Mouse (Mus musculus) 416B (cell line): ENCODE data around the gene Zfp775.
A peak's percentile ranks its signal among the peaks of the same experiment; 100 is the strongest.

Source experiments
- DNase-seq: peaks from one replicate; pipeline ENCODE4 v3.0.0; 2011; ENCODE audit warnings: low read depth

The Zfp775 gene

DNA sequence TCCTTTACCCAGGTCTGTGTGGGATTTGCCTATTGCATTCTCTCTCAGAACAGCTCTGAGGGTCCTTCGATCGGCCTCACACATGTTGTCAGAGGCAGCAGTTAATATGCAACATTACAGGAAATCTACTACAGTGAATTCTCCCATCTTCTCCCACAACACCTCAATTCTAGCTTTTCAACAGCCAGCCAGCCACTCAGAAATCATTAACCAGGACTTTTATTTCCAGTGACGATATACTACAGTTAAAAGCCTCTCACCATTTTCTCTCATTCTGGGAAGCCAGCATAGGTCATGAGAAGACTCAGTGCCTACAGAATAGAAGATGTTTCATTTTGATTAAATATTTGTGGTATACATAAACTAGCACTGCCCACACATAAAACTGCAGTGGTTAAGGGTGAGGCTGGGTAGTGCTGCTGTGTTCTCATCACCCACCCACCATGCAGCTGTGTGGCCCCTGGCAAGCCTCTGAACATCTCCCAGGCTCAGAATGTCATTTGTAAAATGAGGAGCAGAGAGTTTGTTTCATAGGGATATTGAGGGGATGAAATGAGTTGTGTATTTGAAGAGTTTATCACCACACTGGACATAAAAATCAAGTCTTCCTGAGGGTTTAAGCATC is 10.5 kb upstream of the Zfp775 start:
- DNase-seq: no peak

DNA sequence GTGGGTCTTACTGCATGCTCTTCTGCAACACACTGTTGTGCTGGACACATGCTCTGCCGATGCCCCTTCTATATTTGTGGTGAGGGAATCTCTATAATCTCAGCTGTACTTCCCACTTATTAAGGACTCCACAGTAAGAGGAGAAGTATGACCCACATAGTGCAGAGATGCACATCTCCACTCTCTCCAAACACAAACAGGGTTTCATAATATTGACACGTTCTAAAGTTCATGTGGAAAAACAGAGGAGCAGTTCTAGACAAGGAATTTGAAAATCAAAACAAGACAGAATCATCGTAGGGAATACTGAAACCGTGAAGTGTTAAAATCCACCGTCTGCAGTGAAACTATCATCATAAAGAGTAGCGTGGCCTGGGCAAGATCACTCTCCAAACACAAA is 10.0 kb upstream of the Zfp775 start:
- no peak for DNase-seq

DNA sequence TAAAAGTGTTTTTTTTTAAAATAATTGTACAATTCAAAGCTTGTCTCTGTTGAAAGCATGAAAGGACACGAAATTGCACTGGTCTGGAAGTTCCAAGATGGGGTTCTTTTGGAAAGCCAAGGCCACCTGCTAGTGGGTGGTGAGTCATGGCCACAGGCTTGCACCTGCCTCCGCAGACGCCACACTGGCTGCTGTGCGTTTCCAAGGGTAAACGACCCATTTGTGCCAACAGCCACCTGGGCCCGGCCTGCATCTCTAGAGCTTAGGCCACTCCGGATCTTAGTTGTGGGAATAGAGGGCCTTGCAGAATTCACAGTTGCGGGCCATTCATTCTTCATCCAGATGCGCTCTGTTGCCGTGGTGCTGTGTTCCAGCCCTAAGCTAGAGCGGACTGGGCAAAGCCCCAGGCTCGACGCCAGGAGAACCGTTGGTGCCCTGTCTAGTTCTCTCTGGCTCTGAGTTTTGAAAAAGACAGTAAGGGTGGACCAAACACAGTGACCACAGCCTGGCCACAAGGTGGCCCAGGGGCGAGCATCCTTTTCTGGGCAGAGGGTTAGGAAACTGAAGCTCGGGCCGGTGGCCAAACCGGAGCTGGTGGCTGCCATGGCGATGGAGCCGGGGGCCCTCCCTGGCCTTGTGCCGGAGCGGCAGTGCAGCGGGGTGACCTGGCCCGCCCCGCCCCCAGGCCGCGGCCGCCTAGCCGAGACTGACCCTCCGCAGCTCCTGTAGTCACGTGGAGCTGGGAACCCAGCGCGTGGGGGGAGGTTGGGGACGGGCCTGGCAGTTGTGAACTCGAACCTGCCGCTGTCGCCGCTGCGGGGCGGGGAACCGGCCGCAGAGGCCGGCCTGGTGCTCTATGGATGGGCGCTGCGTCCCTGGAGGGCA is 8.5 kb upstream of the Zfp775 start, which contains the start of the genes Repin1 and Gm44965:
Repin1 (plus strand) TSS at position 726 of the 885 bp plus-strand sequence.
Gm44965 (plus strand) TSS at position 784 of the 885 bp plus-strand sequence.
- DNase-seq: peak; percentile 94

DNA sequence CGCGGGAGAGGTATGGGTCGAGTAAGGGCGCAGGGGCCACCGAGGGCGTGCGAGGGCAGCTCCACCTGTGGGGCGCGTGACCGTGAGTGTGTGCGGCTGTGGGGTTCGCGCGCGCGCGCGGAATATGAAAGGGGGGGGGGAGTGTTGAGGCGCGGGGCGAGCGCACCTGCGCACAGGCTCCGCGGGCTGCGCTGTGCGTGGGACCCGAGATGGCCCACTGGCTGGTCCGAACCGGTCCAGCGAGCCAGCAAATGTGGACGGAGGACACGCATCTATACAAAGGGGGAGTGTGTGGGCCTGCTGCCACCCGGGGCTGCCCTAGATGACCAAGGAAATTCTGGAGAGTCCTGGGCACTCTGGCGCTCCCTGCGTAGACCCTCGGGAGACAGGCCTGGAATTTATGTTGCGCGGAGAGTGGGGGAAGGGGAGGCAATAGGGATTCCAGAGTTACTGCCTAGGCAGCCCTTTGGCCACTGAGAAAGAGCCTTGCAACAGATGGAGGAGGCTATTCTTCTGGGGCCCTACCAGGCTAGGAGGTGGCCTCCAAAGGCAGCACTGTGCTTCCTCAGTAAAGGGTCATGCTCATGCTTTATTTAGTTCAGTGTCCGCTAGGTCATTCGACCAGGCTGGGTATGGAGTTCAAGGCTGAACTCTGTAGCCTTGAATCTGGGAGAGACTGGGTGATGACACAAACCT is 7.7 kb upstream of the Zfp775 start:
- peak; percentile 39 for DNase-seq

DNA sequence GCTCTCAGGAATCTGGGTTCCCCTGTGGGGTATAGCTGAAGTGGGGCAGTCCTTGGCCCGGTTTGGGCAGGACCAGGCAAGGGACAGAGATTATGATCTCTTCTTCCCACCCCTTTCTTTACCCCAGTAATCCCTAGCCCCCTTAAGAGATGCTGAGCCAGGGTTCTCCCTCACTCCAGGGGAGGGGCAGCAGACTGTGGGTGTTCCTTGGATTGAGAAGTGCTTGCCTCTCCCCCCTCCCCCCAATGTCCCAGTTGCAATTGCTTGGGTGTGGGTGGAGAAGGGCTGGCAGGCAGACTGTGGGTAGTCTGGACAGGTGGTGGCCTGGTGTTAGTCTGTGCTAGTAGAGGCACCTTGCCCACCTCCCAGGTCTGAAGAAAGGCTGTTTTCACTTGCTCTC is 6.6 kb upstream of the Zfp775 start:
- no peak for DNase-seq

DNA sequence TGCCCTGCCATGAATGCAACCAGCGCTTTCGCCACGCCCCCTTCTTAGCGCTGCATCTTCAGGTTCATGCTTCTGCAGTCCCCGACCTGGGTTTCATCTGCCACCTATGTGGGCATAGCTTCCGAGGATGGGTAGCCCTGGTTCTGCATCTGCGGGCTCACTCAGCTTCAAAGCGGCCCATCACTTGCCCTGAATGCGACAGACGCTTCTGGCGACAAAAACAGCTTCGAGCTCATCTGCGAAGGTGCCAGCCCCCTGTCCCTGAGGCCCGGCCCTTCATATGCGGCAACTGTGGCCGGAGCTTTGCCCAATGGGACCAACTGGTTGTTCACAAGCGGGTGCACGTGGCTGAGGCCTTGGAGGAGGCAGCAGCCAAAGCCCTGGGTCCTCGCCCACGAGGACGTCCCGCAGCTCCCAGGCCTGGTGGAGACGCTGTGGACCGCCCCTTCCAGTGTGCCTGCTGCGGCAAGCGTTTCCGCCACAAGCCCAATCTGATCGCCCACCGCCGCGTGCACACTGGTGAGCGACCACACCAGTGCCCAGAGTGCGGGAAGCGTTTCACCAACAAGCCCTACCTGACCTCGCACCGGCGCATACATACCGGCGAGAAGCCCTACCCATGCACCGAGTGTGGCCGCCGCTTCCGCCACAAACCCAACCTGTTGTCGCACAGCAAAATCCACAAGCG is 5.2 kb upstream of the Zfp775 start:
- DNase-seq: no peak

DNA sequence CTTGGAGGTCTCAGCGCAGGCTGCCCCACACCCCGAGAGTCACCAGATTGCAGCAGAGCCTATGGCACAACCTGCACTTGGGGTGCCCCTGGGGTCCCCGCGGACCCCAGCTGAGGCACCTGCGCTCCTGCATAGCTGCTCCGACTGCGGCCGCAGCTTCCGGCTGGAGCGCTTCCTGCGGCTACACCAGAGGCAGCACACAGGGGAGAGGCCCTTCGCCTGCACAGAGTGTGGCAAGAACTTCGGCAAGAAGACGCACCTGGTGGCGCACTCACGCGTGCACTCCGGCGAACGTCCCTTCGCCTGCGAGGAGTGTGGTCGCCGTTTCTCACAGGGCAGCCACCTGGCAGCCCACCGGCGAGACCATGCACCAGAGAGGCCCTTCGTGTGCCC is 4.6 kb upstream of the Zfp775 start:
- DNase-seq: no peak

DNA sequence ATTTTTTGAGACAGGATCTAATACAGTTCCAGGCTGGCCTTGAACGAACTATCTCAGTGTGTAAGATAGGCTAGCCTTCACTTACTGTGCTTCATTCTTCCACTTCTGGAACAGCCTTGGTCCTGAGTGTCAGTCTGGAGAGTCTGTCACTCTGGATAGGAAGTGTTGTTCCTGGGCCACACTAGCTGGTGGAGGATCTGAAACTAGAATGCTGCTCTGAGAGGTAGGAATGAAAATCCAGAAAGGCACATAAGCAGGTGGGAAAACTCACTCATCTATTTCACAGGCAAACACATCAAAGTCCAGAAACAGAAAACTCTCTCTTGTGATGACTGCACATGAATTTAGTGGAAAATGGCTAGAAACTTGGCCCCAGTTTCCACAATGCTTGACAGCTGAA is 1.3 kb upstream of the Zfp775 start:
- no peak for DNase-seq

DNA sequence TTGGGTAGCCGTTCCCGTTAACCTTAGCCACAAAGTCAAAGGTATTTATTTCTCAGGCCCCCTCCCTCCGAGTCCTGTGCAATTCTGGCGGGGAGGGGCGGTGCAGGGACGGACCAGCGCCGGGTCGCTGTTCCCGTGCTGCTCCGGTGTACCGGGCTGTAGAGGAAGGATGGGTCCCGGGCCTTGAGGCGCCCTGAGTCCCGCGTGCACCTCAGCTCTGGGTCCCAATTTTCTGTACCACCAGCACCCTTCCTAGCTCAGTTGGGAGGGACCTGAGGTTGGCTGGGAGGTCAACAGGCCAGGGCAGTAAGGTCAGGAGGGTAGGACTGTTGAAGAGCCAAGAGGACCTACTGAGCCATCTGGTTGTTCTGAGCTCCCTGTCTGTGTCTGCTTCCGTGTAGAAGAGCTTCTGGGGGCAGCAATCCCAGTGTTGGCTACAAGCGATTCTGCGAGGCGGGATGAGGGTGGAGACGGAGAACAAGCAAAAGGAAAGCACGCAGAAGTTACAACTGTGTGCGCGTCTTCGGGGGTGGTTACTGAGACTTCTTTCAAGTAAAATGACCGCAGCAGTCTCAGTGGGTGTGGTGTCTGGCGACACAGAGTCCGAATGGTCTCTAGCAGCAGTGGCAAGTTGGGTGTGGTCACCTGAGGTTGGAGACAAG is 348 bp downstream of the Zfp775 start:
- DNase-seq: peak; percentile 60

DNA sequence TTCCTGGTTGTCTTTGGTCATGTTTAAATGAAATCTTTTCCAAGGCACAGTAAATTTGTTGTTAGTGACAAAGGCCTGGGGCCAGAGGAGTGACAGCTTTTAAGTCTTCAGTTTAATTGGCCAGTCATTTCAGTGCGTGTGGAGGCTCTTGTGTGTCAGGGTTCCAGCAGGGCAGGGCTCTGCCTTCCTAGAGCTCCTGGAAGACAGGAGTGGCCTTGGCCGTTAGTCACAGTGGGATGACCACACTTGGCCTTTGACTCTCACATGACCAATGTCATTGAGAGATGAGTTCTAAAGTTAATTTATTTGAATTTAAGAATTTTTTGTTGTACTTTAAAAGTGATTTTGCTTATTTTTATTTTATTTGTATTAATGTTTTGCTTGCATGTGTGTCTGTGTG is 6.3 kb downstream of the Zfp775 start:
- no peak for DNase-seq

DNA sequence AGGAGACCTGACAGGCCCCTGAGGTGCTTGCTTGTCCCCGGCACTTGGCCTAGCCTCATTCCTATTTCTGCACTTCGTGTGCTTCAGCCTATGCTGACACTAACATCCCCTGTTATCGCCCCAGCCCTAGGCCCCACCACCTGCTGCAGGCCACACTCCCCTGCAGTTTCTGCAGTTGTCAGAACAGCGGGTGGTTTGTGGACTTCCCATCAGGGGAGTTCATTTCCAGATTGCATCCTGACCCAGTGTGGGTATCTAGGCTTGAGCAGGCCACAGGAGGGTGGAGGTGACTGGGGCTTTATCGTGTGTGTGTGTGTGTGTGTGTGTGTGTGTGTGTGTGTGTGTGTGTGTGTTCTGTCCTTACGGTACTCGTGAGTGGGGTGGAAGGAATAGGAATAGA is 7.6 kb downstream of the Zfp775 start:
- no peak for DNase-seq

DNA sequence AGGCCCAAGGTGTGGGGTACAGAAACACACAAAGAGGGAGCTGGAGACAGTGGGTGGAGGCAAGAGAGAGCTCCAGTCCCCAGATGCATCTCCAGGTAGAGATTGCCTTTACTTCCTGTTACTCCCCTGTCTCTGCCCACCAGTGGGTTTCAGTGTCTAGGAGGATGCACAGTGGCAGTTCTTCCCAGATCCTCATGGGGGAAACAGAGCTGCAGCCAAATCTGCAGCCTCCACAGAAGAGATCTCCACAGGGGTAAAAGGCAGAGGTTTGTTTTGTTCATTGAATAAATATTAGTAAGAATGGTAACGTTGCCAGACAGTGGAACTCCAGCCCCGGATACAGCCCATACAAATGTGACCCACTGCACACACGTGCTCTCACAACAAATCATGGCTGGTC is 8.8 kb downstream of the Zfp775 start:
- DNase-seq: no peak

DNA sequence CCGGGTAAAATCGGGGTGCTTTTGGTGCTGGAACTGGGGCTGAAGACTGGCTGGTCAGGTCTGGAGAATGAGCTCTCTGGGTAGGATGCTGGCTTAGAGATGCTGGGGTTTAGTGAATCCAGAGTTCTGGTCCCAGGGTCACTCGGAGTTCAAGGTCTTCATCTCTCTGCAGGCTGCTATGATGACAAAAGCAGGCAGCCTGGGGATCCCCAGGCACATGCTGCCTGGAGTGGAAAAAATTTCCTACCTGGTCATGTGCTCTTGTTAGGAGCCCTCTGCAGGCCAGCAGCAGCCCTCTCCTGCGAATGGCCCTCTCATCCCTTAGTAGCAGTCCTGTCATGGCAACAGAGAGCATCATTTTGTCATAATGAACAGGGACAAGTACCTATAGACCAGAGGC is 11.6 kb downstream of the Zfp775 start:
- DNase-seq: no peak

DNA sequence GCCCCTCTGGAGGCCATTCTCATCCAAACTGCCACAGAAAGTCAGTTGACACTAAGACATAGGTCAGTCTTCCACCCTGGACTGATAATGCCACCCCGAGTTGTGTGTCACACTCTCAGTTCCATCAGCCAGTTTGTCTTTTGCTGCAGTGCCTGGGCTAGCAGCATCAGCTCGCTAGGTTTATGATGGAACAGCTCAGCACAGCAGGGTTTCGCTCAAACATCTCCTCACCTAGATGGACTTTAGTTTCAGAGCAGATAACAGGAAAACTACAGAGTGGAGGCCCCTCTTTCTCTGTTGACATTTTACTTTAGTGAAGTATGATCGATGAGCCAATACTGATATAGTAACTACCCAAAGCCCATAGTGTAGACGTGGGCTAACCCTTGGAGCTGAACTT is 12.9 kb downstream of the Zfp775 start:
- no peak for DNase-seq

DNA sequence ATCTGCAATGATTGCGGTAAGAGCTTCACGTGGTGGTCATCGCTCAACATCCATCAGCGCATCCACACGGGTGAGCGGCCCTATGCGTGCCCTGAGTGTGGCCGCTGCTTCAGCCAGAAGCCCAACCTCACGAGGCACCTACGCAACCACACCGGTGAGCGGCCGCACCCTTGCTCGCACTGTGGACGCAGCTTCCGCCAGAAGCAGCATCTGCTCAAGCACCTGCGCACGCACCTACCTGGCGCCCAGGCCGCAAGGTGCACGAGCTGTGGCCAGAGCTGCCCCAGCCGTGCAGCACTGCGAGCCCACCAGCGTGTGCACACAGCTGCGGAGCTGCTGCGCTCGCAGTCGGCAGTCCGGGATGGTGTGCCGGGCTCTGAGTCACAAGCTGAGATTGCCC is 18.2 kb downstream of the Zfp775 start:
- no peak for DNase-seq

DNA sequence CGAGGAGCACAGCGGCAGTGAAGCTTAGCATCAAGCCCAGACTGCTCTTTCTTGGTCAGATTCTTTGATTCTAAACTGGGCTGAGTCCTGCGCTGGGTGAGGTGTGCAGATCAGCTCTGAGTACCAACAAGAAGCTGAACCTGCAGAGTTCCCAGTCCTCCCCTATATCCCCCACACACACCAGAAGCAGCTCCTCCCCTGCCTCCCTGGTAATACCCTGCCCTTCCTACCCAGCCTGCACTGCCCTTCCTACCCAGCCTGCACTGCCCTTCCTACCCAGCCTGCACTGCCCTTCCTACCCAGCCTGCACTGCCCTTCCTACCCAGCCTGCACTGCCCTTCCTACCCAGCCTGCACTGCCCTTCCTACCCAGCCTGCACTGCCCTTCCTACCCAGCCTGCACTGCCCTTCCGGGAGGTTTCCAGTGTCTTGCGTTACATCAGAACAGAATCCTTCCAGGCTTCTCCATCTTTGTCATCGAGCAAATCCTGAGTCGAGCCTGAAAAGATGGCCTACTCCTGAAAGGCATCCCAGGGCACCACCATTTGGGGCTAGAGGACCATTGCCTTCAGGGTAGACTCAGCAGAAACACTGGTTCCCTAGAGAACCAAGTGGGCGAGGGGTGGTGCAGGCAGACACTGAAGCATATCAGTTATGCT is 20.5 kb downstream of the Zfp775 start:
- DNase-seq: peak; percentile 79

DNA sequence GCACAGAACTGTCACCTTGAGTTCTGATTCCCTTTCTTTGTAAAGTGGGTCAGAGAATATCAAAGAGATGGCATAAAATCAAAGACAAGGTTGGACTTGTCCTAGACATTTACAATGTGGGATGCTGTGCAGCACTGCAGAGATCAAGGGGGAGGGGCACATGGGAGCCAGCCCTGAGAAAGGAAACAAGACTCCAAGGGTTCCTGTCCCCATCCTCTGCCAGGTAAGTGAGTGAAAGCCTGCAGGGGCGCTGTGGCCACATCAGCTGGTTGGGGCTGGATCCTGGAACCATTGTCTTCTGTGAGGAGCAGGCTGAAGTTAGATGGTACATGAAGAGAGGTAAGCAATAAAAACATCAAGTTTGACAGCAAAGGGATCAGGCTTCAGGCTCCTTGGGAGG is 21.6 kb downstream of the Zfp775 start:
- no peak for DNase-seq

DNA sequence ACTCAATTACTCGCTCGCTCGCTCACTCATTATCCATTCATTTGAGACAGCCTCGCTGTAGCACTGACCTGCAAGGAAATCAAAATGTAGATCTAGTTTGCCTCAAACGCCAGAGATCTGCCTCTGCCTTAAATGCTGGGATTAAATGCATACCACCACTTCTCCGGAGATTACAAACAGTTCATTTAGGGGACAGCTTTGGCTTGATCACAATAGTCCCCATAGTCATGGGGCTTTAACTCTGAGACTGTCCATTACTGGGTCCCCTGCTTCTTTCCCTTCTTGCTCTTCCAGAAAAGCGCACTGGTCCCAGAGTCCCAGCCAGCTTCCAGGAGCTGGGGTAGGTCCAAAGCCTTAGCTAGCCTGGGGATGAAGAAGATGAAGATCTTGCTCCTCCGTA is 24.6 kb downstream of the Zfp775 start, which contains the start of gene AI854703:
AI854703 (plus strand) TSS at position 301 of the 400 bp plus-strand sequence.
- DNase-seq: no peak

DNA sequence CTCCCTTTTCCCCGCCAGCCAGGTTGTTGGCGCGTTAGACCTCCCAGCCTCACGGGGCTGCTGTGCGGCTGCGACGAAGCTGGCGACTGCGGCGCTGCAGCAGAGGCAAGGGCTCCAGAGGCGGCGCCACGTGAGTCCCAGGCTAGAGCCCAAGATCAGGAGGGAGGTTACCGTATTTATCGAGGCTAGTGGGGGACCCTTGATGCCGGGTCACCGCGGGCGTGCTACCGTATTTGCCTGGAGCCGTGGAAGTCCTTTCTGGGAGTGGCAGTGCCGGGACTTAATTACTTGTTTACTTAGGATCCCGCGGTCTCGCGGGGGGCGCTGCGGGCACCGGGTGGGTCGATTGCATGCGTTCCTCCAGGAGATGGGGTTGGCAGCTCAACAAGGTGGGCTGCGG is 25.1 kb downstream of the Zfp775 start:
- DNase-seq: no peak

DNA sequence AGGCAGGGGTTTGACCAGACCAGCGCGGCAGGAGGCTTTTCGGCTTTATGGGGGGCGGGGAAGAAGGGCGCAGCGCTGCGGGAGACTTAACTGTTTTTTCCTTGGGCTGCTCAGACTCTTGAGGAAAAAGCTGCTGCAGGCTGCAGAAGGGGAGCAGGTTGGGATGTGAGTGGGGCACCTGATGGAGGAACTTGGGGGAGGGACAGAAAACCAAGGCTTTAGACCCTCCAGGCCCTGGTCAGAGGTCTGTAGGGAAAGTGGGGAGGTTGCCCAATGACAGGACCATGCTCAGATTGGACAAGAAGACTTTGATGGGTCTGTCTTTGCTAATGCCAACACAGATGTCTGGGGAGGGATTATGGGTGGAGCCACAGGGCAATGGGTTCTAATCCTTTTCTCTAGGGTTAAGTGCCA is 25.7 kb downstream of the Zfp775 start:
- no peak for DNase-seq

DNA sequence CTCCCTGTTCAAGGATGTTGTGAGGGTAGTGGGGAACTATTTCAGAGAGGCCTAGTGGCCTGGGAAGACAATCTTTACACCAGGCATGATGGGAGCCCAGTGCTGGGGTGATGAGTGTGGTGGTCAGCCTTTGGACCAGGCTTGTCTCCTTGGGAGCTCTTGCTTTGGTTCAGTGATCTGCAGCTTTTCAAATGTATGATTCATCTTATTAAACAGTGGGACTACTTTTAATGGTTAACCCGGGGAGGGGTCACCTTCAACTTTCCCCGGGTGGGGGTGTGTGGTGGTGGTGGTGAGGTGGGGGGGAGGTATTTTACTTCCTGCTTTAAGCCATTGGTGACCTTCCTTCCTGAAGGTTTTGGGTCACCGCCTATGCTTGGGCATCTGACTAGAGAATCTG is 26.5 kb downstream of the Zfp775 start:
- no peak for DNase-seq
